Mouse (Mus musculus): ENCODE measurements around the gene Rap1a.

DNA sequence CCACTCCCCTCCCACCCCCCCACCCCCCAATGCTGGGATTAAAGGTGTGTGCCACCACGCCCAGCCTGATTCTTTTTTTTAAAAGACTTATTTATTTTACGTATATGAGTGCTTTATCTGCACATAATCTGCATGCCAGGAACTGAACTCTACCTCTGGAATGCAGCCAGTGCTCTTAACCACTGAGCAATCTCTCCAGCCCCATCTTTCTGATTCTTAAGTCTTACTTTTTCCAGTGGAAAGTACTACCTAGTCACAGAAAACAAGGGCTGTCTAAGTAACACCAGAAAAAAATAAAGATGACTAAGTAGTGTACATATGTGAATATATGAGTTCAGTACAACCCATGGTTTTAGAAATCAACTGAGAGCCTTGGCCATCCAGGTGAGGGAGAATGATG, 54.6 kb downstream of the Rap1a start:
- TF ChIP-seq CTCF (IDR thresholded peaks at IDR 0.05; ENCODE audit: low read depth) (no peak), EP300 (IDR thresholded peaks at IDR 0.05; ENCODE audit: low read depth) (no peak)

Measured in liver, embryonic 14.5 days (tissue).